Mouse (Mus musculus): ENCODE results near the gene Tbx18.
A peak's percentile ranks its signal among the peaks of the same experiment; 100 is the strongest.

Tbx18 gene

GRCm38 (mm10) chr9:87730961-87731535 is at the start of gene Tbx18:
Gene Tbx18 (minus strand): TSS chr9:87731260.
- peak; percentile 85 for DNase-seq (ENCODE audit: extremely low spot score, low spot score)

GRCm38 (mm10) chr9:87773951-87774350 is 42.9 kb upstream of the Tbx18 start:
- no peak for DNase-seq (ENCODE audit: extremely low spot score, low spot score)

GRCm38 (mm10) chr9:87755621-87756020 is 24.6 kb upstream of the Tbx18 start:
- no peak for DNase-seq (ENCODE audit: extremely low spot score, low spot score)

- no peak for DNase-seq (ENCODE audit: extremely low spot score, low spot score)
These were observed 10.5 kb upstream of the Tbx18 start for GRCm38 (mm10) chr9:87741599-87741998.

- peak; percentile 84 for DNase-seq (ENCODE audit: extremely low spot score, low spot score)
These were observed 9.6 kb upstream of the Tbx18 start for GRCm38 (mm10) chr9:87740667-87741066.

- DNase-seq (ENCODE audit: extremely low spot score, low spot score): peak; percentile 77
These were observed 9.2 kb upstream of the Tbx18 start for GRCm38 (mm10) chr9:87740241-87740645.

GRCm38 (mm10) chr9:87739543-87740161 is 8.6 kb upstream of the Tbx18 start:
- DNase-seq (ENCODE audit: extremely low spot score, low spot score): peak; percentile 65

- DNase-seq (ENCODE audit: extremely low spot score, low spot score): peak; percentile 26
These were observed 7.9 kb upstream of the Tbx18 start for GRCm38 (mm10) chr9:87738766-87739542.

- peak; percentile 50 for DNase-seq (ENCODE audit: extremely low spot score, low spot score)
These were observed 7.1 kb upstream of the Tbx18 start for GRCm38 (mm10) chr9:87738123-87738522.

- peak; percentile 12 for DNase-seq (ENCODE audit: extremely low spot score, low spot score)
These were observed 6.2 kb upstream of the Tbx18 start for GRCm38 (mm10) chr9:87737271-87737670.

GRCm38 (mm10) chr9:87735046-87735445 is 4.0 kb upstream of the Tbx18 start:
- no peak for DNase-seq (ENCODE audit: extremely low spot score, low spot score)

- DNase-seq (ENCODE audit: extremely low spot score, low spot score): peak; percentile 49
These were observed 3.6 kb upstream of the Tbx18 start for GRCm38 (mm10) chr9:87734631-87735030.

- peak; percentile 46 for DNase-seq (ENCODE audit: extremely low spot score, low spot score)
These were observed 2.7 kb upstream of the Tbx18 start for GRCm38 (mm10) chr9:87733732-87734131.

GRCm38 (mm10) chr9:87733236-87733630 is 2.2 kb upstream of the Tbx18 start:
- DNase-seq (ENCODE audit: extremely low spot score, low spot score): no peak

GRCm38 (mm10) chr9:87732416-87733235 is 1.6 kb upstream of the Tbx18 start:
- DNase-seq (ENCODE audit: extremely low spot score, low spot score): peak; percentile 60

- peak; percentile 85 for DNase-seq (ENCODE audit: extremely low spot score, low spot score)
These were observed 644 bp downstream of the Tbx18 start for GRCm38 (mm10) chr9:87730271-87730960.

- DNase-seq (ENCODE audit: extremely low spot score, low spot score): peak; percentile 75
These were observed 1.5 kb downstream of the Tbx18 start for GRCm38 (mm10) chr9:87729316-87730270.

GRCm38 (mm10) chr9:87728107-87728506 is 3.0 kb downstream of the Tbx18 start:
- DNase-seq (ENCODE audit: extremely low spot score, low spot score): no peak

GRCm38 (mm10) chr9:87727155-87727953 is 3.7 kb downstream of the Tbx18 start:
- DNase-seq (ENCODE audit: extremely low spot score, low spot score): peak; percentile 34
